Mouse (Mus musculus): ENCODE results near the gene Zc3h7a. TPM values are rescaled to one million over a fixed set of nuclear protein-coding genes. Genes with fewer than 3 reads are reported as not detected.

Gene Zc3h7a
- total RNA-seq, 2 experiments from 2014 or later = 13.8 to 19.0 TPM

Small RNAs within 50 kb of the gene (microRNA-seq; reads per million reads assigned to microRNA genes)
- gene Gm23935 = 15.8 to 26.0 reads per million in 2 experiments

Other genes with a start within 250 kb of the Zc3h7a start
- 1 to 10 TPM; 3.1 to 3.7 TPM for gene Snn, start 115.4 kb downstream of the Zc3h7a start, total RNA-seq (2021)
- gene Litaf, start 110.2 kb downstream of the Zc3h7a start, total RNA-seq (2021) = 1 to 10 TPM; 7.4 to 8.8 TPM
- gene Txndc11, start 41.7 kb downstream of the Zc3h7a start, total RNA-seq (2021) = 1 to 10 TPM; 7.6 to 8.6 TPM
- gene Rsl1d1, start 26.9 kb upstream of the Zc3h7a start, total RNA-seq (2021) = 10 to 100 TPM; 40.2 to 50.7 TPM
- gene Gspt1, start 77.9 kb upstream of the Zc3h7a start, total RNA-seq (2021) = 10 to 100 TPM; 54.4 to 62.0 TPM
- not detected for gene Tnfrsf17, start 137.4 kb upstream of the Zc3h7a start, total RNA-seq (2021)
- gene Snx29, start 146.5 kb upstream of the Zc3h7a start, total RNA-seq (2021) = 10 to 100 TPM in 1 of 2 experiments, 1 to 10 TPM in 1; 7.8 to 10.7 TPM

Measured in gastrocnemius, postnatal 36 days (tissue).